Mouse (Mus musculus) megakaryocyte, embryonic 14.5 days (primary cell): ENCODE measurements around the gene Dnm3.

Experiments
- FLI1 ChIP-seq: IDR thresholded peaks from 2 replicates; pipeline ENCODE4 v1.6.1; 2012; ENCODE audit warnings: low read length, inconsistent platforms, mixed read lengths
- GATA1 ChIP-seq: IDR thresholded peaks from 3 replicates; pipeline ENCODE4 v1.6.1; 2012; ENCODE audit warnings: mixed read lengths, low read length, inconsistent platforms, borderline replicate concordance

GRCm38 (mm10) chr1:162213066-162213465, 264.8 kb downstream of the Dnm3 start:
- no peak for TF ChIP-seq GATA1
- TF ChIP-seq FLI1 = no peak
